In the genomic region with DNA sequence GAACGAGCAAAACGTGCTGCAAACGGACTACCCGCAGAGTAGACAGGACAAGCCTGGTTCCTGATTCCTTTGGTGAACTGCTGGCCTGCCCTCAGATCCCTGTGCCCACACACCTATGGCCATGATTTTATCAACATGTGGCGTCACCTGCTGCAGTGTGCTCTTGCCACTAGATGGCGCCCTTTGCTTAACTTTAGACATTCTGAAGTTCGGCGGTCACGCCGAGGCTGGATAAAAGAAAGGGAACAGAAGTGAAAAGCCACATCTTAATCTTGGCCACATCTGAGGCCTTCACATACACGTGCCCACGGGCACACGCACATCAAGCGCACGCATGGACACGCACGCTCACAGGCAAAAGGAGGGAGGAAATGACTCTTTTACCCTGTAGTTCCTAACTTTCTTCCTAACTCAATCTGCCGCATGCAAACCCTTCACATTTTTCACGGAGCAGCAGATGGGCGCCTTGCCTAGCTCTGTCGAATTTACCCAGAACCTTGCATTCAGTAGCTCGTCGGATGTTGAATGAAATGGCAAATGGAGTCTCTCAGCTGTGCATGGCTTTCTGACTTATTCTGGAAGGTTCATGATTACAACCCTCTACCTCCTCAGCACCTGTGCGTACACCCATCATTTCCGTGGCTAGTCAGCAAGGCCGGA, we compare ENCODE assay signal across 8 mouse cellular contexts. TPM values are rescaled to one million over a fixed set of nuclear protein-coding genes. Genes with fewer than 3 reads are reported as not detected.
DNase-seq lines count a peak whose midpoint lies in the region; ATAC-seq and TF ChIP-seq lines count a peak whose summit lies in the region.

No protein-coding gene starts in this region.

- TF ChIP-seq POLR2A in MEL (IDR thresholded peaks at IDR 0.05; ENCODE audit: control insufficient read depth in 1 of 2, insufficient read depth in 1 of 2, low read depth in 1 of 2, low read length in 2 of 2, poor library complexity in 1 of 2): no peak

- ATAC-seq in forebrain, embryonic 16.5 days: peak; percentile 91
- ATAC-seq in hindbrain, embryonic 13.5 days (ENCODE audit: low FRiP score): peak; percentile 90

- DNase-seq in MEL (ENCODE audit: low read depth, low spot score): peak; percentile 13
- DNase-seq in cerebellum, adult 11-12 months: peak; percentile 54
- peak; percentile 66 to 84 for DNase-seq in layer of hippocampus, postnatal 25 days (ENCODE audit: extremely low spot score in 1 of 2, low spot score in 1 of 2)
- peak; percentile 77 for DNase-seq in lung, postnatal 25 days (ENCODE audit: low spot score)
- DNase-seq in retina, embryonic 14.5 days (ENCODE audit: low spot score): peak; percentile 89
- peak; percentile 59 to 60 for DNase-seq in thymus, postnatal 36 days

- H3K4me2 ChIP-seq in forebrain, embryonic 16.5 days (ENCODE audit: low read length): peak overlapping the region; percentile 36; the same call in 1 of the 2 replicates
- 0 out of 2 replicates have a peak overlapping the region, but pooled peaks have one; percentile 23 for H3K4me2 ChIP-seq in hindbrain, embryonic 13.5 days

- no peaks in the 10 kb centered on the region for H3K27me3 ChIP-seq in MEL (ENCODE audit: control insufficient read depth in 1 of 2, insufficient read depth in 2 of 2, low read length in 2 of 2)
- no peaks in the 10 kb centered on the region for H3K27me3 ChIP-seq in forebrain, embryonic 16.5 days (replicated peaks; ENCODE audit: control insufficient read depth, insufficient read depth, low read length)
- no peaks in the 10 kb centered on the region for H3K27me3 ChIP-seq in hindbrain, embryonic 13.5 days

- H3K4me1 ChIP-seq in MEL (ENCODE audit: control insufficient read depth in 1 of 2, insufficient read depth in 2 of 2, low read length in 2 of 2): no peaks in the 10 kb centered on the region
- H3K4me1 ChIP-seq in forebrain, embryonic 16.5 days (replicated peaks; ENCODE audit: control insufficient read depth, insufficient read depth, low read length): 0 out of 2 replicates have a peak, but pooled peaks cover 2% of the 10 kb centered on the region
- 0 out of 2 replicates have a peak, but pooled peaks cover 2% of the 10 kb centered on the region for H3K4me1 ChIP-seq in hindbrain, embryonic 13.5 days (replicated peaks)

- no peaks in the 10 kb centered on the region for H3K36me3 ChIP-seq in MEL (ENCODE audit: control insufficient read depth in 1 of 2, insufficient read depth in 2 of 2, low read length in 2 of 2)
- no peaks in the 10 kb centered on the region for H3K36me3 ChIP-seq in forebrain, embryonic 16.5 days (ENCODE audit: control insufficient read depth, insufficient read depth)
- no peaks in the 10 kb centered on the region for H3K36me3 ChIP-seq in hindbrain, embryonic 13.5 days

- TF ChIP-seq CTCF in MEL (IDR thresholded peaks at IDR 0.05 in 2 of 3, conservative IDR thresholded peaks at IDR 0.05 in 1 of 3; ENCODE audit: control insufficient read depth in 1 of 3, insufficient read depth in 1 of 3, low read depth in 2 of 3, low read length in 3 of 3, poor library complexity in 1 of 3, severe bottlenecking in 1 of 3): peak in 2 of 3 experiments; percentile 12 to 28; a peak in 4 of 6 replicates

- TF ChIP-seq RAD21 in MEL (IDR thresholded peaks at IDR 0.05; ENCODE audit: low read depth, low read length): peak; percentile 11; the same call in 1 of the 2 replicates

- no peak overlapping the region for H3K27ac ChIP-seq in MEL (ENCODE audit: control insufficient read depth, low read depth, low read length)
- no peak overlapping the region for H3K27ac ChIP-seq in forebrain, embryonic 16.5 days (ENCODE audit: low read length)
- H3K27ac ChIP-seq in hindbrain, embryonic 13.5 days: no peak overlapping the region

- no peak for TF ChIP-seq EP300 in MEL (IDR thresholded peaks at IDR 0.05; ENCODE audit: low read depth in 1 of 2, low read length in 2 of 2)

- WGBS in forebrain, embryonic 16.5 days: 21% methylated on average over 26 of the region's 26 CpGs
- 26% methylated on average over 26 of the region's 26 CpGs for WGBS in hindbrain, embryonic 13.5 days

- H3K4me3 ChIP-seq in MEL (ENCODE audit: control insufficient read depth in 1 of 2, insufficient read depth in 1 of 2, low read depth in 2 of 2, low read length in 2 of 2): no peak overlapping the region
- no peak overlapping the region for H3K4me3 ChIP-seq in forebrain, embryonic 16.5 days (replicated peaks; ENCODE audit: low read length)
- no peak overlapping the region for H3K4me3 ChIP-seq in hindbrain, embryonic 13.5 days

- no peak overlapping the region for H3K9ac ChIP-seq in MEL (ENCODE audit: control insufficient read depth, low read depth, low read length, poor library complexity, severe bottlenecking)
- no peak overlapping the region for H3K9ac ChIP-seq in forebrain, embryonic 16.5 days (replicated peaks; ENCODE audit: low read depth, low read length)
- no peak overlapping the region for H3K9ac ChIP-seq in hindbrain, embryonic 13.5 days

- H3K79me2 ChIP-seq in MEL (ENCODE audit: control insufficient read depth, insufficient read depth, low read length, poor library complexity): no peaks in the 10 kb centered on the region

- no peaks in the 10 kb centered on the region for H3K9me3 ChIP-seq in MEL (replicated peaks; ENCODE audit: insufficient read depth, low read length)
- 0 out of 2 replicates have a peak, but pooled peaks cover 3% of the 10 kb centered on the region for H3K9me3 ChIP-seq in forebrain, embryonic 16.5 days (ENCODE audit: control insufficient read depth, low read length)
- H3K9me3 ChIP-seq in hindbrain, embryonic 13.5 days: peaks cover 9% of the 10 kb centered on the region; the same call in 1 of the 2 replicates

TF ChIP-seq in MEL, 35 proteins besides CTCF, POLR2A, EP300 and RAD21:
- TF ChIP-seq POLR2AphosphoS2 (IDR thresholded peaks at IDR 0.05; ENCODE audit: low read length) (no peak), MYC (IDR thresholded peaks at IDR 0.05; ENCODE audit: low read depth, low read length) (no peak), ETS1 (IDR thresholded peaks at IDR 0.05; ENCODE audit: low read depth, low read length) (no peak), USF2 (IDR thresholded peaks at IDR 0.05; ENCODE audit: borderline replicate concordance in 1 of 2, insufficient read depth in 1 of 2, low read depth in 1 of 2, low read length in 2 of 2) (no peak), GATA1 (IDR thresholded peaks at IDR 0.05; ENCODE audit: low read depth, low read length) (no peak), SMC3 (IDR thresholded peaks at IDR 0.05; ENCODE audit: low read depth, low read length) (no peak), MEF2A (IDR thresholded peaks at IDR 0.05; ENCODE audit: extremely low read depth, insufficient replicate concordance, low read depth, low read length, poor library complexity, severe bottlenecking) (no peak)

RNA-seq across cellular contexts. Expression of a gene that starts 4.8 kb away (rescaled TPM):
- not detected in 2 replicates for total RNA-seq in MEL (2012; rRNA removed)
- polyA plus RNA-seq in MEL (2012; ENCODE audit: insufficient read depth in 1 of 2, insufficient read length in 2 of 2, low read depth in 1 of 2, low replicate concordance in 2 of 2, missing spikeins in 1 of 2): not detected
- not detected in 2 replicates for polyA plus RNA-seq in forebrain, embryonic 16.5 days (2015; fragmentation: Nextera tagmentation; extraction: Ambion mirVana)
- not detected in 2 replicates for polyA plus RNA-seq in hindbrain, embryonic 13.5 days (2015; fragmentation: Nextera tagmentation; extraction: Ambion mirVana)
- not detected for total RNA-seq in layer of hippocampus, postnatal 25 days (2021)

Comparison
In these comparisons a context has a peak if more than half of its experiments do, and no peak if none do; other contexts are left out.
1. DNase-seq: peak in every context shown above with its lines; median percentile 89 in retina, embryonic 14.5 days; 77 in lung, postnatal 25 days; 75 in layer of hippocampus, postnatal 25 days; 60 in thymus, postnatal 36 days; 54 in cerebellum, adult 11-12 months; 13 in MEL.